Mouse (Mus musculus) testis, adult 2 months (tissue): Measurements from ENCODE around the gene Crebl2. TPM values are rescaled to one million over a fixed set of nuclear protein-coding genes. Genes with fewer than 3 reads are reported as not detected.

Experiments used
- H3K27ac ChIP-seq: fragments of 200-500 bp; 2 replicates; pipeline ENCODE4 v1.5.1; 2012; ENCODE audit warnings: low read depth, low read length; ENCODE audit not compliant: control insufficient read depth, insufficient read depth
- H3K27me3 ChIP-seq: fragments of 200-500 bp; 2 replicates; pipeline ENCODE4 v1.6.1; 2012; ENCODE audit warnings: mild to moderate bottlenecking, low read length, moderate library complexity; ENCODE audit not compliant: control insufficient read depth, insufficient read depth
- H3K36me3 ChIP-seq: fragments of 200-500 bp; 2 replicates; pipeline ENCODE4 v1.6.1; 2012; ENCODE audit warnings: mild to moderate bottlenecking, low read length; ENCODE audit not compliant: control insufficient read depth, insufficient read depth
- H3K4me1 ChIP-seq: fragments of 200-500 bp; 2 replicates; pipeline ENCODE4 v1.6.1; 2012; ENCODE audit warnings: low read length; ENCODE audit not compliant: control insufficient read depth, insufficient read depth
- H3K4me3 ChIP-seq: fragments of 200-500 bp; 2 replicates; pipeline ENCODE4 v1.5.1; 2012; ENCODE audit warnings: low read depth, mild to moderate bottlenecking, low read length, moderate library complexity, mixed read lengths; ENCODE audit not compliant: control insufficient read depth
- CTCF ChIP-seq: fragments of 200-500 bp; IDR thresholded peaks from 2 replicates; pipeline ENCODE4 v1.5.1; 2012; ENCODE audit warnings: low read depth, mild to moderate bottlenecking, inconsistent platforms, low read length, moderate library complexity; ENCODE audit not compliant: control insufficient read depth, insufficient read depth, insufficient replicate concordance
- POLR2A ChIP-seq: fragments of 200-500 bp; IDR thresholded peaks from 2 replicates; pipeline ENCODE4 v1.6.1; 2012; ENCODE audit warnings: low read depth, mild to moderate bottlenecking, inconsistent platforms, low read length, moderate library complexity; ENCODE audit not compliant: control insufficient read depth
- polyA plus RNA-seq: library from polyadenylated mRNA; depleted of rRNA; stranded (reverse); fragments of >200 nt; gene quantifications from 2 replicates; pipeline ENCODE4 v1.2.3, GENCODE M21; 2012; rRNA removed

Gene Crebl2
- polyA plus RNA-seq, 1 experiment = 11.2 TPM

- H3K36me3 ChIP-seq = no peaks in the 10 kb centered on the region; the same call in 1 of the 2 replicates
- H3K4me1 ChIP-seq = peaks cover 6% of the 10 kb centered on the region
- peak overlapping the region; percentile 99 for H3K4me3 ChIP-seq
- H3K27me3 ChIP-seq = no peaks in the 10 kb centered on the region
- peak overlapping the region; percentile 99 for H3K27ac ChIP-seq
- TF ChIP-seq POLR2A (no peak), CTCF (no peak)
Observed at GRCm38 (mm10) chr6:134896570-134897436, 66.8 kb downstream of the Crebl2 start.

- H3K27ac ChIP-seq = peak overlapping the region; percentile 99
- no peaks in the 10 kb centered on the region; the same call in 1 of the 2 replicates for H3K36me3 ChIP-seq
- H3K27me3 ChIP-seq = no peaks in the 10 kb centered on the region
- H3K4me1 ChIP-seq = peaks cover 6% of the 10 kb centered on the region
- peak overlapping the region; percentile 99 for H3K4me3 ChIP-seq
- TF ChIP-seq POLR2A (peak; percentile 93), CTCF (no peak)
Observed at GRCm38 (mm10) chr6:134897443-134898094, 67.6 kb downstream of the Crebl2 start.

- H3K4me1 ChIP-seq = peaks cover 6% of the 10 kb centered on the region
- H3K27ac ChIP-seq = peak within 1 kb of the TSS; percentile 99
- H3K4me3 ChIP-seq = peak within 1 kb of the TSS; percentile 99
- TF ChIP-seq CTCF = no peak
- peak; percentile 81 for TF ChIP-seq POLR2A
- no peaks in the 10 kb centered on the region for H3K36me3 ChIP-seq
- H3K27me3 ChIP-seq = no peaks in the 10 kb centered on the region
Observed at GRCm38 (mm10) chr6:134898095-134898965, 68.4 kb downstream of the Crebl2 start, which contains the start of gene Gpr19. TSS of gene Gpr19 (minus strand) at chr6:134898578.

GRCm38 (mm10) chr6:134903368-134903767 lies 73.4 kb downstream of the Crebl2 start:
- TF ChIP-seq CTCF (no peak), POLR2A (no peak)
- Histone ChIP-seq H3K27ac (no peak overlapping the region), H3K36me3 (no peaks in the 10 kb centered on the region)

GRCm38 (mm10) chr6:134903891-134904884 lies 74.2 kb downstream of the Crebl2 start:
- Histone ChIP-seq H3K36me3 (no peaks in the 10 kb centered on the region), H3K4me3 (no peak overlapping the region), H3K27me3 (no peaks in the 10 kb centered on the region), H3K4me1 (no peaks in the 10 kb centered on the region), H3K27ac (no peak overlapping the region)
- TF ChIP-seq CTCF = no peak
- no peak for TF ChIP-seq POLR2A

More at GRCm38 (mm10) chr6:134903368-134903767, 73.4 kb downstream of the Crebl2 start:
- Histone ChIP-seq H3K4me1 (peaks cover 2% of the 10 kb centered on the region; the same call in 1 of the 2 replicates), H3K4me3 (no peak overlapping the region), H3K27me3 (no peaks in the 10 kb centered on the region)

- no peak for TF ChIP-seq CTCF
- no peak for TF ChIP-seq POLR2A
- Histone ChIP-seq H3K36me3 (no peaks in the 10 kb centered on the region), H3K27ac (no peak overlapping the region), H3K4me1 (no peaks in the 10 kb centered on the region), H3K4me3 (no peak overlapping the region), H3K27me3 (no peaks in the 10 kb centered on the region)
Observed at GRCm38 (mm10) chr6:134905811-134906210, 75.9 kb downstream of the Crebl2 start.

Other genes starting within 250 kb of the Crebl2 start
- gene Mansc1, start 197.7 kb upstream of the Crebl2 start, polyA plus RNA-seq = 0.53 and 0.59 TPM in 2 replicates
- gene Borcs5, start 190.6 kb upstream of the Crebl2 start, polyA plus RNA-seq = 7.9 and 8.7 TPM in 2 replicates
- gene Dusp16, start 37.5 kb upstream of the Crebl2 start, polyA plus RNA-seq = 11.0 and 16.1 TPM in 2 replicates
- gene Gpr19, start 68.4 kb downstream of the Crebl2 start, polyA plus RNA-seq = 46.0 and 51.8 TPM in 2 replicates
- 3.0 and 3.6 TPM in 2 replicates for gene Cdkn1b, start 90.2 kb downstream of the Crebl2 start, polyA plus RNA-seq
- gene Apold1, start 151.6 kb downstream of the Crebl2 start, polyA plus RNA-seq = 0.48 and 0.75 TPM in 2 replicates
- gene Ddx47, start 181.5 kb downstream of the Crebl2 start, polyA plus RNA-seq = 18.8 and 20.3 TPM in 2 replicates
- gene Gprc5a, start 235.5 kb downstream of the Crebl2 start, polyA plus RNA-seq = 0.06 and 0.46 TPM in 2 replicates